Mouse (Mus musculus): Measurements from ENCODE around the gene Abi3.

The Abi3 gene

GRCm38 (mm10) chr11:95826317-95827167 lies 15.7 kb downstream of the Abi3 start:
- no peak for DNase-seq (ENCODE audit: extremely low spot score, low spot score)

- no peak for DNase-seq (ENCODE audit: extremely low spot score, low spot score)
Observed at GRCm38 (mm10) chr11:95825625-95826024, 16.7 kb downstream of the Abi3 start.

GRCm38 (mm10) chr11:95824877-95825243 lies 17.4 kb downstream of the Abi3 start:
- DNase-seq (ENCODE audit: extremely low spot score, low spot score), result no peak

GRCm38 (mm10) chr11:95824071-95824876 lies 18.0 kb downstream of the Abi3 start, which contains the start of gene Phospho1:
TSS of gene Phospho1 (plus strand) at chr11:95824499.
- DNase-seq (ENCODE audit: extremely low spot score, low spot score), result peak; percentile 92

GRCm38 (mm10) chr11:95822437-95822836 lies 19.8 kb downstream of the Abi3 start:
- no peak for DNase-seq (ENCODE audit: extremely low spot score, low spot score)

GRCm38 (mm10) chr11:95821511-95821910 lies 20.8 kb downstream of the Abi3 start:
- DNase-seq (ENCODE audit: extremely low spot score, low spot score), result no peak

- no peak for DNase-seq (ENCODE audit: extremely low spot score, low spot score)
Observed at GRCm38 (mm10) chr11:95819138-95819537, 23.1 kb downstream of the Abi3 start.

- no peak for DNase-seq (ENCODE audit: extremely low spot score, low spot score)
Observed at GRCm38 (mm10) chr11:95815412-95815811, 26.9 kb downstream of the Abi3 start.

GRCm38 (mm10) chr11:95814857-95815256 lies 27.4 kb downstream of the Abi3 start:
- DNase-seq (ENCODE audit: extremely low spot score, low spot score), result no peak

GRCm38 (mm10) chr11:95814101-95814500 lies 28.2 kb downstream of the Abi3 start:
- no peak for DNase-seq (ENCODE audit: extremely low spot score, low spot score)

GRCm38 (mm10) chr11:95812224-95812623 lies 30.1 kb downstream of the Abi3 start:
- DNase-seq (ENCODE audit: extremely low spot score, low spot score), result no peak

GRCm38 (mm10) chr11:95811741-95812140 lies 30.5 kb downstream of the Abi3 start:
- no peak for DNase-seq (ENCODE audit: extremely low spot score, low spot score)

- no peak for DNase-seq (ENCODE audit: extremely low spot score, low spot score)
Observed at GRCm38 (mm10) chr11:95810828-95811227, 31.4 kb downstream of the Abi3 start.

GRCm38 (mm10) chr11:95809603-95810002 lies 32.7 kb downstream of the Abi3 start:
- DNase-seq (ENCODE audit: extremely low spot score, low spot score), result no peak

GRCm38 (mm10) chr11:95808448-95809011 lies 33.7 kb downstream of the Abi3 start:
- no peak for DNase-seq (ENCODE audit: extremely low spot score, low spot score)

- DNase-seq (ENCODE audit: extremely low spot score, low spot score), result no peak
Observed at GRCm38 (mm10) chr11:95807884-95808283, 34.4 kb downstream of the Abi3 start.

- DNase-seq (ENCODE audit: extremely low spot score, low spot score), result no peak
Observed at GRCm38 (mm10) chr11:95805527-95805926, 36.7 kb downstream of the Abi3 start.

GRCm38 (mm10) chr11:95805010-95805409 lies 37.3 kb downstream of the Abi3 start:
- no peak for DNase-seq (ENCODE audit: extremely low spot score, low spot score)

GRCm38 (mm10) chr11:95795582-95795981 lies 46.7 kb downstream of the Abi3 start:
- DNase-seq (ENCODE audit: extremely low spot score, low spot score), result no peak

GRCm38 (mm10) chr11:95794201-95794600 lies 48.1 kb downstream of the Abi3 start:
- no peak for DNase-seq (ENCODE audit: extremely low spot score, low spot score)

GRCm38 (mm10) chr11:95792950-95793509 lies 49.2 kb downstream of the Abi3 start:
- no peak for DNase-seq (ENCODE audit: extremely low spot score, low spot score)

- no peak for DNase-seq (ENCODE audit: extremely low spot score, low spot score)
Observed at GRCm38 (mm10) chr11:95791787-95792186, 50.5 kb downstream of the Abi3 start.
